Mouse (Mus musculus) lung, postnatal 36 days (tissue): ENCODE results near the gene Cox4i2.

Source experiments
- DNase-seq: peaks from one replicate; pipeline ENCODE4 v3.0.0; 2022; ENCODE audit warnings: mixed read lengths

Cox4i2 gene

DNA sequence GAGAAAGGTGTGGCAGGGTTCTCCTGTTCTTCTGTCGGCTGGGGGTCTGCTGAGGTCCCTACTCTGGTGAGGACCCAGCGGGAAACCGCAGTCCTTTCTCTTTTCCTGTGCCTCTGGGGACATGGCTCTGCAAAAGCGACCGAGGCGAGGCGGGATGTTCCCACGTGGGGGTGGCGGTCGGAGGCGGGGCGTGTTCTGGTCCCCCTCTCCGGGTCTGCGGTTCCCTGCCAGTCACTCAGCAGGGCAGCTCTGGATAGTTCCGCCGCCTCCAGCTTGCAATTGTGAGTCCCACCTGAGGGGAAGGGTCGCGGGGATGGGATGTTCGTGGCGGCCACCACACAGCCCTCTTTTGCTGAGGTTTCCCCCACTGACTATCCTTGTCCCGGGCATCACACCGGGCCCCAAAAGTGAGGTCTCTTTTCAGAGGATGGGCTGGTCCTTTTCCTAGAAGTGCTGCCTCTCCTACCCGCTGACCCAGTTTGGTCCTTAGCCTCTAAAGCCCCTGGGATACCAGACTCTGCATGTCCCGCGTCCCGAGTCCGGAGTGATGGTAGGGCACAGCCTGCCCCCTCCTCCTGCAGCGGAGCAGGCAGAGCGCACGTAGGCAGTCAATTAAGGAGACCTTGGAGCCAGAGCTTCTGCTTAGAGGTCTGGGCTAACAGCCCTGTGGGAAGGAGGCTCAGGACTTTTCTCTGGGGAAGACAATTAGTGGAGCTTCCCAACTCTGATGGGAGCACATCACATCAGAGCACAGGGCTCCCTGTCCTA is at the start of gene Cox4i2:
TSS of gene Cox4i2 (plus strand) at position 230 of the 768 bp plus-strand sequence.
- peak; percentile 50 for DNase-seq

DNA sequence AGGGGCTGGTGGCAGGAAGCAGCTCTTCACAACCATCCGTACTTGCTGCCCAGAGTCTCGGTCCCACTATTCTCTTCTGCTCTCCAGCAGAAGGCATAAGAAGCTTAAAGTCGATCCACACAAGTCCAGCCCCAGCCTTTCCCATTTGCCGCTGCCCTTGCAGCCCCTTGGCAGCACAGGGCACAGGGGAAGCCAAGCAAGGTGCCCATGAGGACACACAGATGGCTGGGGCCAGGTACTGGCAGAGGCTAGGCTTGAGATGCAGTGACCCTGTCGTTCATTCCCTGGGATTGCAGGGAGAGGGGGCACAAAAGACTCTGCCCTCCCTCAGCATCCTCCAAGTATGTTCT is 49.7 kb upstream of the Cox4i2 start:
- no peak for DNase-seq

DNA sequence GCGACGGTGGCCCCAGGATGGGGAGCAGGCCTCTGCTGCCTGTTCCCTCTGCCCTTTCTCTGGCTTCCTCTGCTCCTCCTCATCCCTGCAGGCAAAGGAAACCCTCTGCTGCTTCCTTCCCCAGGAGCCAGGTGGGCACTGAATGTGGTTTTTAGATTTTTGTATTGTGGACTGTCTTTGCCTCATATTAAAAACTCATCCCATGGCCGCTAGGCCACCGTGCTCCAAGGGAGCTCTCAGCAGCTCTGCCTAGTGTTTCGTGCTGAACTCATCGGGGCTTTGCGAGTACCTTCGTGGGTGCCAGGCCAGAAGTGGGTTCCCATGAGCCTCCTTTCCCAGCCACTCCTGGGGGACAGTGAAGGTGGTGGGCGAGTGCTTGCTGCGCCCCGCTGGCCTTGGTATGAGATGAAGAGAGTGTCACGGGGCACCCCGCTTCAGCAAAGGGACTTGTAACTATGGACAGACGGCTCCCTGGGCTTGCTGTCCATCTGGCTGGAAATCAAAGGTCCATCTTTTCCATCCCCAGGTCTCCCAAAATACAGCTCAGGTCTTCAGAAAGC is 49.1 kb upstream of the Cox4i2 start:
- DNase-seq = no peak

- DNase-seq = peak; percentile 81
Observed at GRCm38 (mm10) chr2:152705993-152706571, 47.9 kb upstream of the Cox4i2 start.

GRCm38 (mm10) chr2:152707186-152707585 is 46.8 kb upstream of the Cox4i2 start:
- DNase-seq = no peak

DNA sequence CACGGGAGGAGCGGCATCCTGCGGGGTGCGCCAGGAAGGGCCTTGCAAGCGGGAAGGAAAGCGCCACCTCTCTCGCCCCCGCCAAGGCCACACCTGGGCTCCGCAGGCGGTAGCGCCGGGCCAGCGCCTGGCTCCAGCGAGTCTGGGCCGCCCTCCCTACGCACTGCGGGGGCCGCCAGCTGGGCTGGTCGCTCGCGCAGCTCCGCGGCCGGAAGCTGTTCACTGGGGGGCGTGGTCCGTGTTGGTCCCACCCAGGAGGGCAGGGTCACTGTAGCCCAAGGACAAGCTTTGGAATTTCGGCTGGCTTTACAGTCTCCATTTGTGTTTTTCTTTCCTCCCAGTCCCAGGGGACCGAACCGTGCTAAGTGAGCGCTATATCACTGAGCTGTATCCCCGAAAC is 46.3 kb upstream of the Cox4i2 start:
- DNase-seq = peak; percentile 96

- DNase-seq = no peak
Observed at GRCm38 (mm10) chr2:152709066-152709465, 44.9 kb upstream of the Cox4i2 start.

- DNase-seq = no peak
Observed at GRCm38 (mm10) chr2:152716241-152716772, 37.7 kb upstream of the Cox4i2 start.

- no peak for DNase-seq
Observed at GRCm38 (mm10) chr2:152717652-152718051, 36.3 kb upstream of the Cox4i2 start.

DNA sequence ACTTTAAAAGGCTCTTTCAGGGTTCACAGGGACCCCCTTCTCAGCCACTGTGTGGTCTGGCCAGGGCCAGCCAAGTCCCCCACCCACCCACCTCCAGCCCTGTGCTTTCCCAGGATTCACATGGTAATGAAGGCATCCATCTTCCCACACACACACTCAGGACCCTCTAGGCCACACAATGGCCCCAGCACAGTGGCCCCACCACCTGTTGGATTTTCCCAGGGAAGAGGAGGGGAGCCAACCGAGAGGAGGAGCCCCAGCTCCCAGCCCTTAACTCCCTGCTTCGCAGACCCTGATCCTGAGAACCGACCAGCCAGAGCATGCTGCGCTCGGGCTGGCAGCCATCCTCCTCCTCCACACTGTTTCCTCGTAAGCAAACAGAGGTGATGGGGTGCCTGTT is 35.9 kb upstream of the Cox4i2 start:
- no peak for DNase-seq

GRCm38 (mm10) chr2:152723651-152724331 is 30.2 kb upstream of the Cox4i2 start:
- DNase-seq = peak; percentile 75

GRCm38 (mm10) chr2:152724332-152724723 is 29.6 kb upstream of the Cox4i2 start:
- DNase-seq = no peak

DNA sequence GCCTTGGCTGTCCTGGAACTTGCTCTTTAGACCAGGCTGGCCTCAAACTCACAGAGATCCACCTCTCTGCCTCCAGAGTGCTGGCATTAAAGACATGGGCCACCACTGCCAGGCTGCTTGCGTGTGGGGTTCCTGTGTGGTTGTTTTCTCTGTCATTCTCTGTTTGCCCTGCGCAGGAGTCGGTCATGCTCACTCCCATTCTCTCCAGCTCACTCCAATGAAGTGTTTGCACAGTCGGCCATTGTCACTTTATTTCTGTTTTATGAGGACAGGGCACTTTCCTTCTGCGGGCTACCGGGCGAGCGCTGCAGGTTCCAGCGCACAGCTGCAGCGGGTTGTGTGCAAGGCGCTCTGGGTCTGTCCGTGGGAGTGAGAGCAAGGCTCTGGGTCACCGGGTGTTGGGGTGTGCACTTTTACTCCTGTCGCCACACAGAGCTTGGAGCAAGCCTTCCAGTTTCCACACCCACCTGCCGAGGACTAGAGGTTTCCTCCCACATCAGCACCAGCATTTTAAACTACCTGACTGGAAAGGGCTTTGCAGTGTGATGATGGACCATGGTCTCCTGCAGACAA is 28.7 kb upstream of the Cox4i2 start:
- DNase-seq = peak; percentile 64

- no peak for DNase-seq
Observed at GRCm38 (mm10) chr2:152726213-152726612, 27.8 kb upstream of the Cox4i2 start.

DNA sequence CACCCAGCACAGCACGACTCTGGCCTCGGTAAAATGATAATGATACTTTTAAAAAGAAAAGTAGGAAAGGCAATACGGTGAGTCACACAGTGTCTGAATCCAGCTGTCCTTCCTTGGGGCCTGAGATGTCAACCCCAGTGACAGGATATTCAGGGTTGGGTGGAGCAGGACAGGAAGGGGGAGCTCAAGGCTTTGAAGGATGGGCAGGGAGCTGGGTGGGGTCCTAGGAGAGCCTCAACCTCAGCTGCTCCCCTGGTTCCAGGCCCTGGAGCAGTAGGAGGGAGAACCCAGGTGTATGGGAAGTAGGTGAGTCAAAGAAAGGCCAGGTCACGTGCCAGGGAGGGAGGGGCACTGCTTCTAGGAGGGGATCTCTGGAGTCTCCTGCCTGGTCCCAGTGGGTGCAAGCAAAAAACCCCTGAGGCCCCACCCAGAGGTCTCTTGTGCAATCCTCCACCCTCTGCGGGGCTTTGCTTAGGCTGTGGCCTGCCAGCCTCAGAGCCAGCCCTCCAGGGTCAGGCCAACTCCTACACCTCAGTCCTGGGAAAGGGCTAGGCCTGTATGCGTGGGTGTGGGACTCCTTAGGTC is 27.1 kb upstream of the Cox4i2 start:
- DNase-seq = no peak

- peak; percentile 85 for DNase-seq
Observed at GRCm38 (mm10) chr2:152727795-152728510, 26.0 kb upstream of the Cox4i2 start.

DNA sequence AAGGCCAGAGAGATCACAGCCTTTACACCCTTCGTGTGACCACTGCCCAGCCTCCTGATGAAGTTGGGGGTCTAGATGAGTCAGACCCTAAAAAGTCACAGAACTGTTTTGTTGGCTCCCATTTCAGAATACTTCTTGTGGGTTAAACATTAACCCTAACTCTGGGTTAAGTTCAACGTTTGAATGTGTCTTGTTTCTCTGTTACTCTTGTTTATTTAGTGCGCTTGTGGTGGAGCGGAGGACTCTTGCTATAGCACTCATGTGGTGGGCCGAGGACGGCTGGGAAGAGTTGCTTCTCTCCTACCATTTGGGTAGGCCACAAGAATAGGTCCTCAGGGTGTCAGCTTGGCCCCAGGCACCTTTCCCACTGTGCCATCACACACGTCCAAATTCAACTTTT is 25.4 kb upstream of the Cox4i2 start:
- DNase-seq = no peak

- DNase-seq = no peak
Observed at GRCm38 (mm10) chr2:152729013-152729635, 24.8 kb upstream of the Cox4i2 start.

DNA sequence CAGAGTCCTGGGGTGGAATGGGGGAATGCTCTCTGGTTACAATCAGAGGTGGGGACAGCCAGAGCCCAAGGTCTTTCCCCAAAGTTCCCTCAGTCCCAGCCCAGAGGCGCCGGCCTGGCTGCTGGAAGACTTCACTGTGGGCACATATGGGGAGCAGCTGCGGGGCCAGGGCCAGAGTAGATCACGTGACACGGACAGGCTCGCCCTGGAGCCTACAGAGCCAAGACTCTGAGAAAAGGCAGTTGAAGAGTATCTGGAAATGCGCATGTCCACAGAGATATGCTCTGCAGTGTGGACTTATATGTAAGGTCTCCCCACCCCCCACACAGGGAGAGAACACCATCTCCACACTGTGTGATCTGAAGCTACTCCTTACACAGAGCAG is 24.3 kb upstream of the Cox4i2 start:
- peak; percentile 57 for DNase-seq

GRCm38 (mm10) chr2:152733201-152733600 is 20.8 kb upstream of the Cox4i2 start:
- DNase-seq = no peak

DNA sequence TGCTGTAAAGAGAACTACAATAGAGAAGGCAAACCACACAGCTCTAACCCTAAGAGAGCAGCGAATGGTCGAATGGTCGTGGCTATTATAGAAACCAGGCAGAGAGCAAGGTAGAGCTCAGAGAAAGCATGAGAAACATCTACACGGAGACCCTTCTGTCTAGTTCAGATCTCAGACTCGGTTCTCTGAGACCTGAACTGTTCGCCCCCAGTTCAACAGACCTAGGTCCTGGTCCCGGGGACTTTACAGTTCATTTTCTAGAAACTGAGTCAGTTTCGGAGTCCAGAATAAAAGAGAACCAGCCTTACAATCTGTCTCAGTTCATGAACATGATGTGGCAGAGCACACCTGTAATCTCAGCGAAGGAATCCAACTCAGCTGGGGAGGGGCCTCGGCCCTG is 19.5 kb upstream of the Cox4i2 start:
- no peak for DNase-seq

- peak; percentile 98 for DNase-seq
Observed at GRCm38 (mm10) chr2:152734984-152735383, 19.0 kb upstream of the Cox4i2 start.
